Mouse (Mus musculus) CD8-positive naive resting alpha-beta T cell, adult 57 days (primary cell): ENCODE results near the gene Ercc6l. TPM values are rescaled to one million over a fixed set of nuclear protein-coding genes. Genes with fewer than 3 reads are reported as not detected.

ENCODE experiments used
- total RNA-seq: library from RNA; stranded (reverse); gene quantifications from one replicate; pipeline ENCODE4 v1.2.4, GENCODE M21; 2023

Ercc6l gene
- 2.3 TPM for total RNA-seq

DNA sequence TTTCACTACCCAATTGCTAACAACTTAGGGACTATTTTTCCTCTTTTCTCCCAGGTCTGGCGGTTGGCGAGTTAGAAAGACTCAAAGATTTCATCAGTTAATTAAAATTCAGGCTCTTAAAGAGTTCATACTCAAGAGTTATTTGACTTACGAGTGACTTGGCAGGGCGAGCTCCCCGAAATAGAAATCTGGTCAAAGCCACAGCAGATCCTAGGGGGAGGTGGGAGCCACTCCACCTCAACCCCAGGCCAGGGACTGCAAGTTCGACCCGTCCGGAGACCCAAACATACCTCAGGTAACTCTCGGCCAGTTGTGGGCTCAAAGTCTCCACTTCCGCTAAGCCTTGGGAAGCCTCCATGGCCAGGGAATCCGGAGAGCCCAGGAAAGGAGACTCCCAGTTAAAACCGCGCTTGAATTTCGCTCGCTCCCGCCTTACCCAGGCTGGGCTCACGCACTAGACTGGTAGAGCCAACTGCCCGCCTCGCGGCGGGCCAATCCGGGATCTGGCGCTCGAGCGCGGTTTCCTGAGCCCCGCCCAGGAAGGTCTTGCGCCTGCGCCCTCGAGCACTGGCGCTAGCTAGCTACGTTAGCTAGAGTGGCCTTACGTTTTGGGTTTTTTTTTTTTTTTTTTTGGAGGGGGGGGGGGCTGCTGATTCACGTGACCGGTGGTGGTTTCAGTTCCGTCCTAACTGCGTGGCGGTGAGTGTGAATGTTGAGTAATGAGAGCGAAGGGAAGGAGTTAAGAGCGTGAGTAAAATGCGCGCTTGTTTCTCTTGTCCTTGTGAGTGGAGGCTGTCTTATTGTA lies at the start of gene Ercc6l:
Gene Ercc6l, minus strand, starts transcription at position 474 of the 805 bp plus-strand sequence.

DNA sequence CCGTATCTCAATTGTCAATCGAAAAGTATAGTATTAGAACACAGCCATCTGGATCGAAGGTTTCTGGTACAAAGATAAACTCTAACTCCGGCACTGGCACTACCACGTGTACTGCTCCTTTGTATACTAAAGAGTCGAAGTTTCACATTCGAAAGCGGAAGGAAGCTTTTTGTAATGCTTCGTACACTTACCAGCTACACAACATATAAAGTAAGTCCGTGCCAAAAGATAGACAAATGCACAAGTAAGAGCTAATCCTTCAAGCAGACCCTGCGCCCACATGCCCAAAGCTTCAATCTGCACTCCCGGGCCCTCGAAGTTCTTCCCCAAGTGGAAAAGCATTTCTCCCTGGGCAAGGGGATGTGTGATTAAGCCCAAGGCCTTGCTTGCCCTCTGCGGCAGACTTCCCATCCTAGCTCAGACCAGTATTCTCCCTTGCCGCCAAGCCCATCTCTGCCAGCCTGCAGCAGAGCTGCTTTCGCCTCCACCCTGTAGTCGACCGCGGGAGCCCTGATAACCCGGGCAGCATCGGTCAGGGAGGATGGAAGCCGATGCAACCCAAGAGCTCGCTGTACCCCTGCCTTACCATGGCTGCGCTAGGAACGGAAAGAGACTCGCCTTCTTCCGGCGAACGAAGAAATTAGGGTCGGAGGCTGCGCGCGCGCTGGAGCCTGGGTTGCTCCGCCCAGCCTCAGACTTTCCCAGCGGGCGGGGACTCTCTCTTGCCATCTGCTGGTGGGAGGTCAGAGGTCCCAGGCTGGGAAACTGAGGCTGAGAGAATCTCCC lies 32.0 kb upstream of the Ercc6l start, which contains the start of gene Rps4x:
Gene Rps4x, minus strand, starts transcription at position 683 of the 786 bp plus-strand sequence.

DNA sequence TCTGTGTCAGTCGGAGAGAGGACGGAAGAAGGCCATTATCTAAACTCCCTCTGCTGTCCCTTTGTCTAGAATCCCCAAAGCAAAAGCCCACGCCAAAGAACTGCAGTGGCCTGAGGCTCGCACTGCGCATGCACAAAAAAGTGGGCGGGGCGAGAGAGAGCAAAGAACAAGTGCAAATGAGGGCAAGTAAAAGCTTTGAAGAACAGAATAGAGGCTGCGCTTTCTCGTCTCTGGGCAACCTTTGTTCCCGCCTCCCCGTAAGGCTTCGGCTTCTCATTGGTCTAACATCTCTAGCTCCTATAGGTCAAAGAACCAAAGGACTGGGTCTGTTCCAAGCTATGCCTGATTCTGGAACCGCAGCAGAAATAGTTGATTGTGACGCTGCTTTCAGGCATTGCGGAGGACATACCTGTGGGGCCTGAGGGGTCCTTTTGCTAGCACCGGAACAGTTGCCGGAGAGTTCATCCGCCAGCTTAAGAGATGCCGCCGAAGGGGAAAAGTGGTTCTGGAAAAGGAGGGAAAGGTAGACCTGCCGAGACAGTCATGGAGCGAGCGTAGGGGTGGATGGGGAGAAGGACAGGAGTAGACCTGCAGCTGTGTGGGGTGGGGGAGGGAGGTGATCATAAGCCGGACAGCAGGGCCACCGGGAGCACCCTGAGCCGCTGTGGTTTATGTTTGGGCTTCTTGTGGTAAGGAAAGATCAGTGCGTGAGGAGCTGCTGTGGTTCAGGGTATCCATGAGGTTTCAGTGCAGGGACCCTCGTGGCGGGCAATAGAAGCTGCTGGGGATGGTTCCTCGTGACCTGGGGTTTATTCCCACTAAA lies 37.6 kb downstream of the Ercc6l start, which contains the start of gene Pin4:
Gene Pin4, plus strand, starts transcription at position 406 of the 823 bp plus-strand sequence.

Other genes starting within 250 kb of the Ercc6l start
- gene Rtl5, start 85.8 kb downstream of the Ercc6l start, total RNA-seq, result 1.5 TPM
- 18.6 TPM for gene Pin4, start 37.6 kb downstream of the Ercc6l start, total RNA-seq
- 4,208 TPM for gene Rps4x, start 32.3 kb upstream of the Ercc6l start, total RNA-seq
- not detected for gene Cited1, start 95.1 kb upstream of the Ercc6l start, total RNA-seq